Mouse (Mus musculus): Measurements from ENCODE around the gene Asgr1.

DNA sequence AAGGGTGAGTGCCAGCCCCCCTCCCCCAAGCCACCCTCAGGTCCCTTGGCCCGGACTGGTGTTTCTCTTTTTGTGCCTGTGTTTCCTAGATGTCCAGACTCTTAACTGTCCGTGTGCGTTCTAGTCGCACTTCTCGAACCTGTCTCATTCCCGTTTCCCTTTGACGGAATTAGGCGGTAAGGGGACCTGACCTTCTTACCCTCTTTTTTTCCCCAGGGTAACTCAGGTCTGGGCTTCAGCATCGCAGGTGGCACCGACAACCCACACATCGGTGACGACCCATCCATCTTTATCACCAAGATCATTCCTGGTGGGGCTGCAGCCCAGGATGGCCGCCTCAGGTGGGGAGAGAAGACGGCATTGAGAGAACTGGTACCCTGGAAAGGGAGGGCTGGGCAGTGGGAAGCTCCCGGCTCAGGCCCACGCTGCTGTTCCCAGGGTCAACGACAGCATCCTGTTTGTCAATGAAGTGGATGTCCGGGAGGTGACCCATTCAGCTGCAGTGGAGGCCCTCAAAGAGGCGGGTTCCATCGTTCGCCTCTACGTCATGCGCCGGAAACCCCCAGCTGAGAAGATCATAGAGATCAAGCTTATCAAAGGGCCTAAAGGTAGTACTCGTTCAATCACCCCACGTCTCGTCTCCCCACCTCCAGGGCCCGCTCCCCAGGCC lies 23.1 kb upstream of the Asgr1 start:
- no peak for TF ChIP-seq CTCF (IDR thresholded peaks at IDR 0.05; ENCODE audit: insufficient read depth, low read length)
- TF ChIP-seq POLR2A (IDR thresholded peaks at IDR 0.05; ENCODE audit: borderline replicate concordance, extremely low read depth, low read depth, low read length): no peak
